Mouse (Mus musculus) liver, postnatal 0 days (tissue): ENCODE data around the gene Arhgap6. TPM values are rescaled to one million over a fixed set of nuclear protein-coding genes. Genes with fewer than 3 reads are reported as not detected.

ENCODE experiments used
- ATAC-seq: fragments of 200-750 bp; cut with Nextera tagmentation; 2 replicates; pipeline ENCODE4 v1.8.0; 2017; ENCODE audit warnings: mild to moderate bottlenecking, moderate library complexity
- DNase-seq: peaks from one replicate; pipeline ENCODE4 v3.0.0-alpha.2; 2016
- H3K27ac ChIP-seq: fragments of 300-500 bp; sonication (generic); 2 replicates; pipeline ENCODE4 v1.5.1; 2014; ENCODE audit warnings: antibody characterized with exemption, moderate library complexity, mild to moderate bottlenecking, low read depth
- H3K27me3 ChIP-seq: fragments of 300-500 bp; sonication (generic); 2 replicates; pipeline ENCODE4 v1.6.1; 2014; ENCODE audit warnings: low read length, control low read depth, mixed read lengths; ENCODE audit not compliant: insufficient read depth
- H3K36me3 ChIP-seq: fragments of 300-500 bp; sonication (generic); replicated peaks from 2 replicates; pipeline ENCODE4 v1.6.1; 2014; ENCODE audit warnings: mild to moderate bottlenecking, control low read depth, low read length, moderate library complexity, mixed read lengths; ENCODE audit not compliant: insufficient read depth
- H3K4me1 ChIP-seq: fragments of 300-500 bp; sonication (generic); 2 replicates; pipeline ENCODE4 v1.6.1; 2014; ENCODE audit warnings: antibody characterized with exemption, mild to moderate bottlenecking, control low read depth; ENCODE audit not compliant: insufficient read depth
- H3K4me2 ChIP-seq: fragments of 300-500 bp; sonication (generic); 2 replicates; pipeline ENCODE4 v1.6.1; 2014; ENCODE audit warnings: low read depth, mild to moderate bottlenecking, low read length, moderate library complexity, mixed read lengths
- H3K4me3 ChIP-seq: fragments of 300-500 bp; sonication (generic); 2 replicates; pipeline ENCODE4 v1.5.1; 2014; ENCODE audit warnings: low read depth, low read length
- H3K9ac ChIP-seq: fragments of 300-500 bp; sonication (generic); replicated peaks from 2 replicates; pipeline ENCODE4 v1.6.1; 2014; ENCODE audit warnings: mild to moderate bottlenecking, moderate library complexity
- H3K9me3 ChIP-seq: fragments of 300-500 bp; sonication (generic); 2 replicates; pipeline ENCODE4 v1.6.1; 2016; ENCODE audit warnings: mild to moderate bottlenecking, control low read depth, low read length, mixed read lengths
- CTCF ChIP-seq: sonication (generic); IDR thresholded peaks from 2 replicates; pipeline ENCODE4 v1.5.1; 2016; ENCODE audit warnings: antibody characterized with exemption, low read depth
- EP300 ChIP-seq: IDR thresholded peaks from 2 replicates; pipeline ENCODE4 v1.6.1; 2016; ENCODE audit warnings: antibody characterized with exemption, low read depth, mild to moderate bottlenecking
- WGBS: fragments of 180-500 bp; shearing (Covaris S2); extraction: QIAGEN DNeasy Blood & Tissue Kit; methylation state at CpG from one replicate; pipeline ENCODE4 v1.1.7; 2014; ENCODE audit not compliant: insufficient replicate concordance; 5-methylcytosine and 5-hydroxymethylcytosine counted together
- polyA plus RNA-seq: library from polyadenylated mRNA; unstranded; fragments of >200 nt; fragmentation: Nextera tagmentation; extraction: Ambion mirVana; gene quantifications from 2 replicates; pipeline ENCODE4 v1.2.1, GENCODE M21; 2015

Arhgap6 gene
- polyA plus RNA-seq, 1 experiment from 2014 or later, result 2.9 TPM

DNA sequence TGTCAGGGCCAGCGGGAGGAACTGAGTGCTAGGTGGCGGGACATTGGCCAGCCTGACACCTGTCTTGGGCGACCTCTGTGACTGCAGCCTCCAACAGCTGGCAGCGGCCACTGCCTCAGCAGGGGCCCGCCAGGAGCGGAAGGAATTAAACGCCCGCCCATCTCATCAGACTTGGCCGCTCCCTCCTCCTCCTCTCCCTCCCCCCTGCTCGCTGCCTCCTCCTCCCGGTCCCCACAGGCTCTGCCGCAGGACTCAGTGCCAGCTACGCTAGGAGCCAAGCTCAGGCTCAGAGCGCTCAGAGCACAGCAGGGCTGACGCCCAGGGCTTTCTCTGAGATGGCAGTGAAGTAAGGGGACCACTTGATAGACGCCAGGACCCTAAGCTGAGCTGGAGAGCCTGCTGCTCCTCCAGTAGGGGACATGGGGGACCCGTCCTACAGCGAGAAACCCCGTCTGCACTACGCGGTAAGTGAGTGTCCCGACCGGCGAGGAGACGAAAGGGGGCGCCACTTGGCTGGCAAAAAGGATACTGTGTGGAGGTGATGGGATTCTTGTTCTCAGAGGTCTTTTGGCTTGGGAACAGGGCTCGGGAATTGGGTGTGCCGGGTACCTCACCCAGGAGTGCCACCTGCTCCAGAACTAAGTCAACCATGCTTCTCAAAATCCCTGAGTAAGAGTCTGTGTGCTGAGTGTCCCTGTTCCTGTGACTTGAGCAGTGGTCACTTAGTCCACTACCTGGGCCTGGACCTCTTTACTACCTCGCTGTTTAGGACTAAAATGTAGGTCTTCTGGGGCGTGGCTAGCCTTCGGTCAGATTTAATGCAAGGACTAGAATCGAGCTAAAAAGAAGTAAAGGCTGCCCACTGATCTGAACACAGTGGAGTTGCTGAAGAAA is 241.8 kb downstream of the Arhgap6 start:
- peak; percentile 73 for DNase-seq
- H3K4me2 ChIP-seq, result peak overlapping the region; percentile 73
- no peaks in the 10 kb centered on the region for H3K36me3 ChIP-seq
- peak overlapping the region; percentile 59 for H3K9ac ChIP-seq
- peak; percentile 97 for ATAC-seq
- WGBS, result 19% methylated on average over 32 of the region's 32 CpGs
- no peaks in the 10 kb centered on the region; the same call in 1 of the 2 replicates for H3K4me1 ChIP-seq
- TF ChIP-seq EP300, result no peak
- TF ChIP-seq CTCF, result peak; percentile 47
- H3K27me3 ChIP-seq, result no peaks in the 10 kb centered on the region
- H3K4me3 ChIP-seq, result peak overlapping the region; percentile 50
- no peak overlapping the region for H3K27ac ChIP-seq
- no peaks in the 10 kb centered on the region for H3K9me3 ChIP-seq

GRCm38 (mm10) chrX:169037401-169037800 is 242.5 kb downstream of the Arhgap6 start:
- ATAC-seq (no peak), DNase-seq (no peak)
- Histone ChIP-seq H3K4me1 (no peaks in the 10 kb centered on the region; the same call in 1 of the 2 replicates), H3K27ac (no peak overlapping the region), H3K36me3 (no peaks in the 10 kb centered on the region), H3K4me2 (peak overlapping the region; percentile 73), H3K9me3 (no peaks in the 10 kb centered on the region), H3K9ac (no peak overlapping the region), H3K27me3 (no peaks in the 10 kb centered on the region), H3K4me3 (peak overlapping the region; percentile 50)
- 24% methylated on average over 4 of the region's 4 CpGs for WGBS
- no peak for TF ChIP-seq CTCF
- TF ChIP-seq EP300, result no peak

- 20% methylated on average over 1 of the region's 1 CpGs for WGBS
- no peaks in the 10 kb centered on the region for H3K4me1 ChIP-seq
- H3K4me3 ChIP-seq, result no peak overlapping the region
- H3K27me3 ChIP-seq, result no peaks in the 10 kb centered on the region
- no peak overlapping the region for H3K4me2 ChIP-seq
- no peaks in the 10 kb centered on the region for H3K9me3 ChIP-seq
- ATAC-seq (no peak), DNase-seq (no peak)
- no peak for TF ChIP-seq EP300
- TF ChIP-seq CTCF, result no peak
- no peak overlapping the region for H3K27ac ChIP-seq
- no peaks in the 10 kb centered on the region for H3K36me3 ChIP-seq
- no peak overlapping the region for H3K9ac ChIP-seq
These were observed 249.0 kb downstream of the Arhgap6 start for GRCm38 (mm10) chrX:169043872-169044271.

- WGBS, result 43% methylated on average over 3 of the region's 3 CpGs
- DNase-seq, result no peak
- no peaks in the 10 kb centered on the region for H3K9me3 ChIP-seq
- H3K9ac ChIP-seq, result no peak overlapping the region
- H3K27ac ChIP-seq, result no peak overlapping the region
- H3K4me1 ChIP-seq, result no peaks in the 10 kb centered on the region
- TF ChIP-seq CTCF (no peak), EP300 (peak; percentile 82)
- no peak overlapping the region for H3K4me3 ChIP-seq
- no peak overlapping the region for H3K4me2 ChIP-seq
- ATAC-seq, result peak; percentile 68
- no peaks in the 10 kb centered on the region for H3K27me3 ChIP-seq
- no peaks in the 10 kb centered on the region for H3K36me3 ChIP-seq
These were observed 252.7 kb downstream of the Arhgap6 start for GRCm38 (mm10) chrX:169047595-169047994.

DNA sequence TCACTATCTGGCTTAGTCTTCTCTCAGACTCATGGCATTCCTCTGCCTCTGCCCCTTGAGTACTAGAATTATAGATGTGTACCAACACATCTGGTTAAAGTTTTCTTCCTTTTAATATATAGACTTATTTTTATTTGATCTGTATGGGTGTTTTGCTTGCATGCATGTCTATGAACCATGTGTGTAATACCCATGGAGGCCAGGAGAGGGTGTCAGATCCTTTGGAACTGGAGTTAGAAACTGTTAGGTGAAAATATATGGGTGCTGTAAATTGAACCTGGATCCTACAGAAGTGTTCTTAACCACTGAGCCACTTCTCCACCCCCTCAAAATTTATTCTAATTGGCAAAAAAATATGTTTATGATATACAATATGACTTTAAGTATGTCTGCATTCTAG is 254.7 kb downstream of the Arhgap6 start:
- Histone ChIP-seq H3K9me3 (no peaks in the 10 kb centered on the region), H3K36me3 (no peaks in the 10 kb centered on the region), H3K4me2 (no peak overlapping the region), H3K9ac (no peak overlapping the region), H3K27ac (no peak overlapping the region), H3K4me3 (no peak overlapping the region), H3K4me1 (no peaks in the 10 kb centered on the region), H3K27me3 (no peaks in the 10 kb centered on the region)
- TF ChIP-seq EP300, result no peak
- peak; percentile 32; the same call in 1 of the 2 replicates for TF ChIP-seq CTCF
- ATAC-seq (no peak), DNase-seq (peak; percentile 12)

- Histone ChIP-seq H3K9ac (no peak overlapping the region), H3K27me3 (no peaks in the 10 kb centered on the region; the same call in 1 of the 2 replicates), H3K9me3 (no peaks in the 10 kb centered on the region), H3K4me2 (no peak overlapping the region), H3K4me3 (no peak overlapping the region), H3K4me1 (no peaks in the 10 kb centered on the region), H3K36me3 (no peaks in the 10 kb centered on the region), H3K27ac (no peak overlapping the region; the same call in 1 of the 2 replicates)
- no peak for DNase-seq
- ATAC-seq, result no peak
- WGBS, result 42% methylated on average over 5 of the region's 5 CpGs
- no peak for TF ChIP-seq EP300
- TF ChIP-seq CTCF, result no peak
These were observed 259.1 kb downstream of the Arhgap6 start for GRCm38 (mm10) chrX:169053907-169054476.
